Mouse (Mus musculus) v-Abl transformed pro-B cells (cell line): ENCODE measurements around the gene Gli1.

Experiments
- in situ Hi-C, 2 experiments: fragments of 400-800 bp; cut with MboI; formaldehyde crosslinking; loops; one replicate each; pipeline ENCODE4 v1.15.1; 2025; ENCODE audit not compliant: unreplicated experiment in 2 of 2

Gene Gli1

GRCm38 (mm10) chr10:127341891-127342639 is at the start of gene Gli1:
Gene Gli1, minus strand, starts transcription at chr10:127341974.
- in situ Hi-C loops: no loop called here

GRCm38 (mm10) chr10:127381743-127382134 is 40.0 kb upstream of the Gli1 start:
- in situ Hi-C loops: no loop called here

- in situ Hi-C loops: no loop called here
These were observed 39.3 kb upstream of the Gli1 start for GRCm38 (mm10) chr10:127380767-127381742.

DNA sequence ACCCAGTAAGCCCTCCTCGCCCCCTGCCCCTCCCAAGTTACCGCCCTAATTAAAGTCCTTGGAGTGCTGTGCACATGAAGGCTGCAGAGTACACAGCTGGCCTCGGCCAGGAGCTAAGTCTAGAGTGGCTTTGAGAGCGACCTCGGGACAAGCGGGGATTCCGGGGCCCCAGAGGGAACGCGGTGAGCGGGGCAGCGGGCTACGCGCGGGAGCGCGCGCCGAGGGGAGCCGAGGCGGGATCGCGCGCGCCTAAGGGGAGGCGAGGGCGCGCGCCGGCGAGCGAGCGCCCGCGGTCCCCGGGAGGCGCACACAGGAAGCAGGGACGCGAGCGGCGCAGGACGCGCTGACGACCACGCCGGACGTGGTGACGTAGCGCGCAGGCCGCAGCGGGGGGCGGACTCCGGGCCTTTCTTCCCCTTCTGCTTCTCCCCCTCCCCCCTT is 38.5 kb upstream of the Gli1 start, which contains the start of gene R3hdm2:
Gene R3hdm2, plus strand, starts transcription at position 77 of the 441 bp plus-strand sequence.
- in situ Hi-C loops: no loop called here

- in situ Hi-C loops: no loop called here
These were observed 37.9 kb upstream of the Gli1 start for GRCm38 (mm10) chr10:127379654-127380053.

DNA sequence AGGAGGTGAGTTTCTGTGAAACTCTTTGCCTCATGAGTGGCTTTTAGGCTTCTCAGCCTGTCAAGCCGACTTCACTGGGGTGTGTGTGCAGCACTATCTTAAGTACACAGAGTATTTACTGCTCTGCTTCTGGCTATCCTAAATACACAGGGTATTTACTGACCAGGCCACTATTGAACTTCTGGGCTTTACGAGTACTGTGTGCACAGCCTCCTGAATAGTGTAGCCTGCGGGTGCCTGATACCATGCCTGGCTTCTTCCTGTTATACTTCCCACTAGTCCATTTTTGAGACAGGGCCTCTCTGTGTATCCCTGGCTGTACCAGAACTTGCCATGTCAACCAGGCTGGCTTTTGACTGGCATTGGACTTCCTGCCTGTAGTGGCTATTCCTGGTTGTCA is 35.9 kb upstream of the Gli1 start:
- in situ Hi-C loops: no loop called here

DNA sequence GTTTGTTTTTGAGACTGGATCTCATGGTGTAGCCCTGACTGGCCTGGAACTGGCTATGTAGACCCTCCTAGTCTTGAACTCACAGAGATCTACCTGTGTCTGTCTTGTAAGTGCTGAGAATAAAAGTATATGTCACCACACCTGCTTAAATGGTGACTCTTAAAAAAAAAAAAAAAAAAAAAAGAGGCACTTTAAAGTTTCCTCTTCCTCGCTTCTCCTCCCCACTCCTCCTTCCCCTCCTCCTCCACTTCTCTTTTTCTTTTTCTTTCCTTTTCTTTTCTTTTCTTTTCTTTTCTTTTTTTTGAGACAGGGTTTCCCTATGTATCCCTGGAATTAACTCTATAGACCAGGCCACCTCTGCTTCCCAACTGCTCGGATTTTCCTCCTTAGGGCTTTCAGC is 29.2 kb upstream of the Gli1 start:
- in situ Hi-C loops: loop anchor here in 1 of 2 experiments (25.0 kb wide), 1 partner anchor 541 kb away; no protein-coding TSS in a partner anchor

GRCm38 (mm10) chr10:127369834-127370820 is 28.4 kb upstream of the Gli1 start, which contains the start of gene Inhbc:
Gene Inhbc, minus strand, starts transcription at chr10:127370431.
- in situ Hi-C loops: loop anchor here in 1 of 2 experiments (25.0 kb wide), 1 partner anchor 542 kb away; no protein-coding TSS in a partner anchor

- in situ Hi-C loops: loop anchor here in 1 of 2 experiments (25.0 kb wide), 1 partner anchor 544 kb away; no protein-coding TSS in a partner anchor
These were observed 26.5 kb upstream of the Gli1 start for GRCm38 (mm10) chr10:127368273-127368672.

DNA sequence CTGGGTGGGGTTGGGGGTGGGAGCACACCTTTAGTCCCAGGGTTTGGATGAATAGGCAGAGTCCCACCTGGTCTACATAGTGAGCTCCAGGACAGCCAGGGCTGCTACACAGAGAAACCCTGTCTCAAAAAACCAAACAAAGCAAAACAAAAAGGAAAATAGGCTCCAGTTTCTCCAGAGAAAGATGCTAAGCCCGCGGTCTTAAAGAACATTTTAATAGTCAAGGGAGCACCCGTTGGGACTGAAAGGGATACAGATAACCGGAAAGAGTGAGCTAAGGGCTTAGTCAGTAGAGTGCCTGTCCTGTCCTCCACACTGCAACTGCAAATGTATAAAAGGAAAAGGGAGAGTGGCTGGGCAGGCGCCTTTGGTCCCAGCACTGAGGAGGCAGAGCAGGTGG is 25.3 kb upstream of the Gli1 start:
- in situ Hi-C loops: loop anchor here in 1 of 2 experiments (25.0 kb wide), 1 partner anchor 545 kb away; no protein-coding TSS in a partner anchor

DNA sequence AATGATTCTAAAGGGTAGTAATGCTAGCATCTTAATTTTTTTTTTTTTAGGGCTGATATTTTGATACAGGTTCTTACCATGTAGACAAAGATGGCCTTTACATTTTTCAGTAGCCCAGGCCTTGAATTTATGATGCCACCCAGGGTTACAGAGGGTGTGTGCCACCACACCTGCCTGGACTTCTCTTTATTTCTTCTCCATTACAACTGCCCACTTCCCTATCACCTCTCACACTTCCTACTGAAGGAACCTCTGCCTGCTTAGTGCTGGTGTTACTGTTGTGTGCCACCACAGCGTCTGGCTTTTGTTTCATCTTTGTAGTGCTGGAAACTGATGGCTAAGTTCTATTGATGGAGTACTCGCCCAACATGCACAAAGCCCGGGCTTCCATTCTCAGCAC is 18.9 kb upstream of the Gli1 start:
- in situ Hi-C loops: loop anchor here in 1 of 2 experiments (25.0 kb wide), 1 partner anchor 552 kb away; no protein-coding TSS in a partner anchor

- in situ Hi-C loops: loop anchor here in 1 of 2 experiments (25.0 kb wide), 1 partner anchor 557 kb away; no protein-coding TSS in a partner anchor
These were observed 13.6 kb upstream of the Gli1 start for GRCm38 (mm10) chr10:127355336-127355735.

- in situ Hi-C loops: loop anchor here in 1 of 2 experiments (25.0 kb wide), 1 partner anchor 558 kb away; no protein-coding TSS in a partner anchor
These were observed 12.4 kb upstream of the Gli1 start, which contains the start of gene Inhbe for GRCm38 (mm10) chr10:127353909-127354895. Gene Inhbe, minus strand, starts transcription at chr10:127354411.

DNA sequence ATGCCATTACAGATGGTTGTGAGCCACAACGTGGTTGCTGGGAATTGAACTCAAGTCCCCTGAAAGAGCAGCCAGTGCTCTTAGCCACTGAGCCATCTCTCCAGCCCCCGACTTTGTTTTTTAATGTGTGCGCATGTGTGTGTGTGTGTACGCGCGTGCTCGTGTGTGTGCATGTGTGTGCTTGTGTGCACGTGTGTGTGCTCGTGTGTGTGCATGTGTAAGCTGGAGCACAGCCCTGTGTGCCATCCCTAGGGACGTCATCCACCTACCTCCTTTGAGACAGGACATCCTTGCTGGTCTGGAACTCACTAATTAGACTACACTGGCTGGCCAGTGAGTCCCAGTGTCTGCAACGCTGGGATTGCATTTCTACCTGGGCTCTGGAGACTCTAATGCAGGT is 11.0 kb upstream of the Gli1 start:
- in situ Hi-C loops: loop anchor here in 1 of 2 experiments (25.0 kb wide), 1 partner anchor 560 kb away; no protein-coding TSS in a partner anchor

GRCm38 (mm10) chr10:127352187-127352586 is 10.4 kb upstream of the Gli1 start:
- in situ Hi-C loops: loop anchor here in 1 of 2 experiments (25.0 kb wide), 1 partner anchor 560 kb away; no protein-coding TSS in a partner anchor

DNA sequence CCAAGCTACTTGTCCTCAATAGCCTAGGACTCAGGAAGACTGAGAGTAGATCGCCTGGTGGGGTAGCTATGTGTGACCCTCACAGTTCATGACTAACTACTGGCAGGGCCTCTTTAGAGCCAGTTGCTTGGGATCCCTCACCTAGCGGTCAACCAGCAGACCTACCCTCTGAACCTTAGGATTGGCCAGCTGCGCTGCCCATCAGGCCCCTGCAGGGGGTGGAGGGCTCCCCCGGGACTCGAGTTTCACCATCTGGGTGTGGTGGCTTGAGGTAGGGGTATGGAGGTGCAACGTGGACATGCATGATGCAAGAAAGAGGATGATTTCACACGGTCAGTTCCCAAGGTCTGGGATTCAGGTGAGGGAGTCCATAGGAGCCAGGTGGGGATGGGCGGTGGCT is 9.9 kb upstream of the Gli1 start:
- in situ Hi-C loops: loop anchor here in 1 of 2 experiments (25.0 kb wide), 1 partner anchor 561 kb away; no protein-coding TSS in a partner anchor

DNA sequence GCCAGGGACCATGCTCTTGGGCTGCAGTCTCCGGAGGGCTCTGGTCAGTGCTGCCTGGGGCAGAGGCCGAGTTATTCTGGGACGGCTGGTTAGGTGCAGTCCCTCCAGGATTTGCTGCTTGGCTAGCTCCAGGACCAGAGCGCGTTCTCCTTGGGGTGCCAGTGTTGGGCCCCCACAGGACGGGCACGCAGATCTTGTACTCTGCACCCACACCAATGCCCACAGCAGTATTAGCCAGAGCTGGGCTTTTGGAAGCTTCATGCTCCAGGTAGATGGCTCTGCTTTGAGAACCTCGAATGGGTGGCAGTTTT is 9.5 kb upstream of the Gli1 start:
- in situ Hi-C loops: loop anchor here in 1 of 2 experiments (25.0 kb wide), 1 partner anchor 561 kb away; no protein-coding TSS in a partner anchor
